Mouse (Mus musculus) mammary gland, adult 2 months (tissue): ENCODE data around the gene Clec9a. TPM values are rescaled to one million over a fixed set of nuclear protein-coding genes. Genes with fewer than 3 reads are reported as not detected.

Experiments used
- polyA plus RNA-seq: library from polyadenylated mRNA; depleted of rRNA; stranded (reverse); fragments of >200 nt; gene quantifications from 2 replicates; pipeline ENCODE4 v1.2.3, GENCODE M21; 2012; ENCODE audit warnings: low replicate concordance; rRNA removed

Gene Clec9a
- polyA plus RNA-seq, result 2.1 and 3.8 TPM in 2 replicates

DNA sequence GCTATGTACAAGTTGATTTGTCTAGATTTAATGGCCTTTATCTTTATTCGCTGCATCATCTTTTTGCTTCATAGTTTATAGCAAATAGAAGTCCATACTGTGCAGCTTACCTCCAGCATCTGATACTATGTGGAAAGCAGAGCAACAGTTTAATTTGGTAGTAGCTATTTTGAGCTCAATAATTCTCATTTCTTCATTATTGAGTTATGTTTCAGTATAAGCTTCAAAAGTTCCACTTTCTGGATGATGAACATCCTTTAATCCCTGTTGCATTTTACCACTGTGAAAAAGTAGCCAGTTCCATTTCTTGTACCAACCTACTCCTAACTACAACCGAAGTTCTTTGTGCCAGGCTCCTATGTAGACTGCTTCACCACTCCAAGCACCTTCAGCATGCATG is at the start of gene Clec9a:
Gene Clec9a, plus strand, starts transcription at position 301 of the 400 bp plus-strand sequence.

DNA sequence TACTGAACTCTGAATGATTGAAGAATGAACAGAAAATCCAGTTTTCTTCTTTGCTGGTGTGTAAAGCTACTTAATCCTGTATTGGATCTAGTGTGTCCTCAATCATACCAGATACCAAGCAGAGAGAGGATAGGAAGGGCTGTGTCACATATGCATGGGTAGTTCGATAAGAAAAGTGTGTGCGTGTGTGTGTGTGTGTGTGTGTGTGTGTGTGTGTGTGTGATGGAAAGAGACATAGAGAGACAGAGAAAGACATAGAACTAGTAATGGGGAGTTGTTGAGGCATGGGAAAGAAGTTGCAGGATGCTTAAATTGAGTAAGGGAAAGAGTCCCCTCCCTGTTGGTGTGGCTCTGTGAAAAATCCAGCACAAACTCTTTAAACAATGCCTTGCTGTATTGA is 22.9 kb upstream of the Clec9a start, which contains the start of gene Clec12b:
Gene Clec12b, minus strand, starts transcription at position 101 of the 400 bp plus-strand sequence.

DNA sequence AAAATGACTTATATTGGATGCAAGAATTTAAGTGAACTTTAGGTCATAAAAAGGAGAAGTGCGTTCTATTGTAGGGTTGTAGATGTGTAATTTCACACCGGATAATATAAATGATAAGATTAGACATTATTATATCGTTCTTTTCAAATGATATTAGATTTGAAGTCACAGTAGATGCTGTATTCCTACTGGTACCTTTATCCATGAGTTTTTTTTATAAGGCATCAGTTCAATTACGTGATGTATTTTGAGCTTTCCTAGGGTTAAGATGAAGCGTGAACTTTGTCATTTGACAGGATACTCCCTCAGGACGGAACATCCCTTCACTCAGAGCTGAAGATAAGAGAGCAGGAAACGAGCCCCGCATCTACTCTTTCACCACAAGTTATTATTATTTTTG is 11.7 kb upstream of the Clec9a start, which contains the start of gene Clec1b:
Gene Clec1b, plus strand, starts transcription at position 301 of the 400 bp plus-strand sequence.

DNA sequence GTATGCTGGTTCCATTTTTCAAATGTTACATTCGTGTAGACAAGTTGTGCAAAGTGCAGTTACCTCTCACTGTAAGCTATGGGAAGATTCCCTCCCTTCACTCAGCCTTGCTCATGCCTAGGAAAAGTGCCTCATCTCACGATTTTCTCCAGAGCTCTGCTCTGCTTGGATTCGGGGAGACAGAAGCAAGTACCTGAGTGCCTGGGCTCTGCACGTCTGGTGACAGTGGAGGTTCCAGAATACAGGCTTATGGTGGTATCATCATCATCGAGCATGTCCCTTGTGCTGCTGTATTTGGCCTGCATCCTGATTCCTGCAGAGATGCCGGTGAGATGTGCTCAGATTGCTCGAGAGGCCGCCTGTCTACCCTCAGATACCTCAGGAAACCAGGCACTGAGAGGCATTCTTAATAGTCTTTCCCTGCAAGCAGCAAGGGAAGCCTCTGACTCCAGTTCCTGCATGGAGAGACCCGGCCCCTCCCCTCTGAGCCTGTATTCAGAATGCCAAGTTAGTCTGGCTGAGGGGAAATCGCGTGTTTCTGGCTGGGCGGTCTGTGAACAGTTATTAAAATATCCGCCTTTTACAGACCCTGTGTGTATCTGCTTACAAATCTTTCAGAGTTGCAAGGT is 42.9 kb downstream of the Clec9a start, which contains the start of gene Clec1a:
Gene Clec1a, minus strand, starts transcription at position 590 of the 629 bp plus-strand sequence.

Other genes starting within 250 kb of the Clec9a start
- 63.7 and 107 TPM in 2 replicates for gene Clec2d, start 228.2 kb upstream of the Clec9a start, polyA plus RNA-seq
- 3.3 and 5.4 TPM in 2 replicates for gene Cd69, start 133.4 kb upstream of the Clec9a start, polyA plus RNA-seq
- gene 4922502D21Rik, start 77.1 kb upstream of the Clec9a start, polyA plus RNA-seq, result 0.11 TPM in 1 of 2 replicates, not detected in the other
- 2.3 and 6.0 TPM in 2 replicates for gene Clec12a, start 66.2 kb upstream of the Clec9a start, polyA plus RNA-seq
- 0.24 TPM in 1 of 2 replicates, not detected in the other for gene Clec12b, start 23.0 kb upstream of the Clec9a start, polyA plus RNA-seq
- 0.17 and 0.33 TPM in 2 replicates for gene Clec1b, start 11.6 kb upstream of the Clec9a start, polyA plus RNA-seq
- 1.9 and 3.4 TPM in 2 replicates for gene Clec1a, start 43.1 kb downstream of the Clec9a start, polyA plus RNA-seq
- 0.05 and 0.17 TPM in 2 replicates for gene Olr1, start 98.3 kb downstream of the Clec9a start, polyA plus RNA-seq
- gene Tmem52b, start 103.7 kb downstream of the Clec9a start, polyA plus RNA-seq, result not detected in 2 replicates
- gene Gabarapl1, start 124.3 kb downstream of the Clec9a start, polyA plus RNA-seq, result 58.2 and 73.7 TPM in 2 replicates
- 0.37 and 0.92 TPM in 2 replicates for gene Klre1, start 169.0 kb downstream of the Clec9a start, polyA plus RNA-seq
- gene Klrd1, start 182.9 kb downstream of the Clec9a start, polyA plus RNA-seq, result 0.81 and 2.4 TPM in 2 replicates
- 0.36 and 1.9 TPM in 2 replicates for gene Klrk1, start 215.0 kb downstream of the Clec9a start, polyA plus RNA-seq
- gene Klrc3, start 234.5 kb downstream of the Clec9a start, polyA plus RNA-seq, result 0.30 and 0.95 TPM in 2 replicates